Mouse (Mus musculus) kidney, postnatal 0 days (tissue): ENCODE measurements around the gene Gas2l3. TPM values are rescaled to one million over a fixed set of nuclear protein-coding genes. Genes with fewer than 3 reads are reported as not detected.

Source experiments
- ATAC-seq: fragments of 200-750 bp; cut with Nextera tagmentation; replicated peaks from 2 replicates; pipeline ENCODE4 v1.8.0; 2017; ENCODE audit warnings: low read depth, moderate number of reproducible peaks, moderate TSS enrichment, moderate library complexity; ENCODE audit not compliant: low FRiP score
- DNase-seq: peaks from one replicate; pipeline ENCODE4 v3.0.0-alpha.2; 2016; ENCODE audit warnings: low spot score
- H3K27ac ChIP-seq: fragments of 300-500 bp; sonication (generic); 2 replicates; pipeline ENCODE4 v1.5.1; 2014; ENCODE audit warnings: mild to moderate bottlenecking
- H3K27me3 ChIP-seq: fragments of 300-500 bp; sonication (generic); 2 replicates; pipeline ENCODE4 v1.6.1; 2014; ENCODE audit warnings: low read length, mixed read lengths; ENCODE audit not compliant: insufficient read depth
- H3K36me3 ChIP-seq: fragments of 300-500 bp; sonication (generic); 2 replicates; pipeline ENCODE4 v1.6.1; 2014; ENCODE audit warnings: low read length, mixed read lengths; ENCODE audit not compliant: insufficient read depth
- H3K4me1 ChIP-seq: fragments of 300-500 bp; sonication (generic); replicated peaks from 2 replicates; pipeline ENCODE4 v1.6.1; 2014; ENCODE audit warnings: antibody characterized with exemption, low read length, mixed read lengths; ENCODE audit not compliant: insufficient read depth
- H3K4me2 ChIP-seq: fragments of 300-500 bp; sonication (generic); 2 replicates; pipeline ENCODE4 v1.6.1; 2014; ENCODE audit warnings: mild to moderate bottlenecking, low read length, moderate library complexity, mixed read lengths
- H3K4me3 ChIP-seq: fragments of 300-500 bp; sonication (generic); replicated peaks from 2 replicates; pipeline ENCODE4 v1.5.1; 2014; ENCODE audit warnings: low read depth, low read length
- H3K9ac ChIP-seq: fragments of 300-500 bp; sonication (generic); 2 replicates; pipeline ENCODE4 v1.6.1; 2014; ENCODE audit warnings: low read depth, low read length
- H3K9me3 ChIP-seq: fragments of 300-500 bp; sonication (generic); replicated peaks from 2 replicates; pipeline ENCODE4 v1.6.1; 2016; ENCODE audit warnings: low read length, inconsistent platforms, mixed read lengths
- CTCF ChIP-seq: IDR thresholded peaks from 2 replicates; pipeline ENCODE4 v1.5.1; 2016; ENCODE audit warnings: antibody characterized with exemption, low read depth, mild to moderate bottlenecking, moderate library complexity
- WGBS: fragments of 180-500 bp; shearing (Covaris S2); extraction: QIAGEN DNeasy Blood & Tissue Kit; methylation state at CpG from one replicate; pipeline ENCODE4 v1.1.7; 2014; 5-methylcytosine and 5-hydroxymethylcytosine counted together
- polyA plus RNA-seq: library from polyadenylated mRNA; unstranded; fragments of >200 nt; fragmentation: Nextera tagmentation; extraction: Ambion mirVana; gene quantifications from 2 replicates; pipeline ENCODE4 v1.2.1, GENCODE M21; 2015

Gas2l3 gene
- polyA plus RNA-seq, 1 experiment from 2014 or later = 7.2 TPM

DNA sequence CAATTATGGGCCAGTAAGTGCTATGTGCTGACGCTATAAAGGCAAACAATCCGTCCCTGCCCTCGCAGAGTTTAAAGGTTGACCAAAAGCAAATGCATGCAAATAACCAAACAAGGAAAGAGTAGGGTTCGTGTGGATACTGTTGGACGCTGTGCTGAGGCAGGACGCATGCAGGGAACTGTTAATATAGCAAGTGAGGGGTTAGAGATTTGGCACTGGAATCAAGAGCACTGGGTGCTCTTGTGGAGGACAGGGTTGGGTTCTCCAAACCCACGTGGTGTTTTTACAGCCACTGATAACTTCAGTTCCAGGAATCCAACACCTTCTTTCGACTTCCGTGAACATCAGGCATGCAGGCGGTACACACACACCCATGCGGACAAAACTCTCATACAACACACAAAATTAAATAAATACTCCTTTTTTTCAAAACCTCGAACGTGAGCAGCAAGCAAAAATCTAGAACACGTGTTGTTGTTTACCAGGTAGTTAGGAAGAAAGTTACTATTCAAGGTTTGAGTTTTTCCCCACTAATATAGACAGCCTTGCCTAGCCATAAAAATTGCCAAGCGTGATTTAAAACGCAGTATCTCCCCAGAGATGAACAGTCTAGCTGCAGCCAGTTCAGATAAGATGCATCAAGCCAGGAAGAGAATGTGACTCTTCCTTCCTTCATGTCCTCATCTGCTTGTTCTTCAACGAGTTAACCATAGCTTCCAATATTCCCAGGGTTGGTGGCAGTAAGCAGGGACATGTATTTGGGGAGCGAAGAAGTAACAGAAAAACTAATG, 40.2 kb upstream of the Gas2l3 start:
- ATAC-seq (no peak), DNase-seq (no peak)
- no peaks in the 10 kb centered on the region for H3K9me3 ChIP-seq
- no peak overlapping the region for H3K4me2 ChIP-seq
- no peaks in the 10 kb centered on the region for H3K4me1 ChIP-seq
- H3K27me3 ChIP-seq = no peaks in the 10 kb centered on the region
- TF ChIP-seq CTCF = no peak
- H3K4me3 ChIP-seq = no peak overlapping the region
- H3K9ac ChIP-seq = no peak overlapping the region
- WGBS = 73% methylated on average over 18 of the region's 18 CpGs
- no peak overlapping the region for H3K27ac ChIP-seq
- no peaks in the 10 kb centered on the region for H3K36me3 ChIP-seq

DNA sequence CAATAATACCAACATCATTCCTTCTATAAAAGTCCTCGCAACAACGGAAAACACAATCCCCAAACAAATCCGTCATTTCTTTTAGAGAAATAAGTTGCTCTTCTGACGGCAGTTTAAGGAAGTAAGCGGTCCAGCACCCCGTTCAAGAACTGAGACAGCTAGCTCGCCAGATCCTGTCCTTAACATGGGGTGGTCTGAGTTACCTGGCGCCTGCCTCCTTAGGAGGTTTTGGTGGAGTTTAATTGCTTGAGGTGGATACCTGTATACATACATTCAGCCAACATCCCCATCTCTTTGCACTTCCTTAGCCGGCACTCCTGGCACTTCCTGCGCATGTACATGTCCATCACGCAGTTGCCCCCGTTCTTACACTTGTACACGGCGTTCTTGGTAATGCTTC, 39.3 kb upstream of the Gas2l3 start:
- DNase-seq (no peak), ATAC-seq (no peak)
- H3K4me2 ChIP-seq = no peak overlapping the region
- H3K4me3 ChIP-seq = no peak overlapping the region
- no peaks in the 10 kb centered on the region for H3K36me3 ChIP-seq
- no peaks in the 10 kb centered on the region for H3K9me3 ChIP-seq
- no peaks in the 10 kb centered on the region for H3K27me3 ChIP-seq
- 83% methylated on average over 14 of the region's 14 CpGs for WGBS
- no peak for TF ChIP-seq CTCF
- no peaks in the 10 kb centered on the region for H3K4me1 ChIP-seq
- H3K9ac ChIP-seq = no peak overlapping the region
- H3K27ac ChIP-seq = no peak overlapping the region

DNA sequence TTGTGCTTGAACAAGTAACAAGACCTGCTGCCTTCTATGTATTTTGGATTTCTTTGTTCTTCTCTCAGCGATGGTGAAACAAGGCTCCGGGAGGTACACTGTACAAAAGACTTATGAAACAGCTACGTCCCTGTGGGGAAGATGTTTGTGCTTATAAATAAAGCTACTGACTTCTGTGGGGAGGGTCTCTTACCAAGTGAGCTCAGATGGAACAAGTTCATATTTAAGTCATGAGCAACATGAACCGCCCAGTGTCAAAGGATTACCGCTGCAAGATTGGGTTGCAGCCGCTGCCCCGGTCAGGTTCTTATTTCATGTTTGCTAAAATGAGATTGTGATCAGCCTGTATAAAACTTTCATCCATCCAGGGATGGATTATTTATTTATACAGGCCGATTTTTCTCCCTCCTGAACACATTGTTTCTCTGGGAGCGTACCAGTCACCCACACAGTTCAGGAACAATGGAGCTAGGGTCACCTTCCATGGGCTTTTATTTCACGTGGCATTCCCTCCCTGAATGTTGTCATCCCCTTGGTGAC, 38.4 kb upstream of the Gas2l3 start:
- Histone ChIP-seq H3K9ac (no peak overlapping the region), H3K27me3 (no peaks in the 10 kb centered on the region), H3K4me3 (no peak overlapping the region), H3K27ac (no peak overlapping the region), H3K9me3 (no peaks in the 10 kb centered on the region), H3K4me1 (no peaks in the 10 kb centered on the region), H3K4me2 (no peak overlapping the region), H3K36me3 (no peaks in the 10 kb centered on the region)
- WGBS = 57% methylated on average over 10 of the region's 10 CpGs
- TF ChIP-seq CTCF = no peak
- ATAC-seq = no peak
- no peak for DNase-seq

GRCm38 (mm10) chr10:89481638-89482037, 37.9 kb upstream of the Gas2l3 start:
- Histone ChIP-seq H3K9me3 (no peaks in the 10 kb centered on the region), H3K27me3 (no peaks in the 10 kb centered on the region), H3K9ac (no peak overlapping the region), H3K4me2 (no peak overlapping the region), H3K4me1 (no peaks in the 10 kb centered on the region), H3K36me3 (no peaks in the 10 kb centered on the region), H3K27ac (no peak overlapping the region), H3K4me3 (no peak overlapping the region)
- ATAC-seq = no peak
- no peak for DNase-seq
- TF ChIP-seq CTCF = no peak
- 66% methylated on average over 7 of the region's 7 CpGs for WGBS

DNA sequence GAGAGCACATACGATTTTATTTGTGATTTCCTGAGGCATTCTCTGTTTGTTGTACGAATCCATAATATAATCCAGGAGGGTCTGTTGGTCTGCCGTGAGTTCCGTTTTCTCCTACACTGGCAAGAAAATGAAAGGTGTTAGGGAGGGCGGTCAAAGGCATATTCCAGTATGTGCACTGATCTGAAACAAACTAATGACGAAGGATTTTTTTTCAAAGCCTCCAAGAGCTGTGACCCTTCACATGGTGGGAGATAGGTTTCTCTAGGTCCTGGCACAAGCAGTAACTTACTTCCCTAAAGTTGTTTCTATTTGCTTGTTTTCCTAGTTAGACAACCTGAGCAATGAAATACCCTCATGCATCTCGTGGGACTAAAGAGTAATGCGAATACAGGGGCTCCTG, 35.0 kb upstream of the Gas2l3 start:
- DNase-seq = no peak
- Histone ChIP-seq H3K27ac (no peak overlapping the region), H3K9ac (no peak overlapping the region), H3K4me2 (no peak overlapping the region), H3K27me3 (no peaks in the 10 kb centered on the region), H3K4me1 (no peaks in the 10 kb centered on the region), H3K9me3 (no peaks in the 10 kb centered on the region), H3K36me3 (no peaks in the 10 kb centered on the region), H3K4me3 (no peak overlapping the region)
- ATAC-seq = no peak
- WGBS = 61% methylated on average over 8 of the region's 8 CpGs
- TF ChIP-seq CTCF = no peak

GRCm38 (mm10) chr10:89470596-89471353, 27.0 kb upstream of the Gas2l3 start:
- Histone ChIP-seq H3K9ac (no peak overlapping the region), H3K9me3 (no peaks in the 10 kb centered on the region), H3K4me3 (no peak overlapping the region), H3K4me1 (no peaks in the 10 kb centered on the region), H3K36me3 (no peaks in the 10 kb centered on the region), H3K4me2 (no peak overlapping the region), H3K27ac (no peak overlapping the region), H3K27me3 (no peaks in the 10 kb centered on the region)
- WGBS = 71% methylated on average over 7 of the region's 7 CpGs
- no peak for DNase-seq
- ATAC-seq = no peak
- no peak for TF ChIP-seq CTCF
